Mouse (Mus musculus) embryo, embryonic 10 days (tissue): ENCODE data around the gene Gm27021.

Source experiments
- DNase-seq: peaks from one replicate; pipeline ENCODE4 v3.0.0-alpha.2; 2015; ENCODE audit warnings: low spot score

The Gm27021 gene

GRCm38 (mm10) chr8:120641245-120641644 lies 26.6 kb downstream of the Gm27021 start:
- peak; percentile 41 for DNase-seq

- peak; percentile 45 for DNase-seq
Measured at GRCm38 (mm10) chr8:120634329-120634839, 33.5 kb downstream of the Gm27021 start.

- peak; percentile 41 for DNase-seq
Measured at GRCm38 (mm10) chr8:120633665-120634271, 34.1 kb downstream of the Gm27021 start.

- peak; percentile 31 for DNase-seq
Measured at GRCm38 (mm10) chr8:120632969-120633664, 34.8 kb downstream of the Gm27021 start.

- no peak for DNase-seq
Measured at GRCm38 (mm10) chr8:120631441-120632375, 36.2 kb downstream of the Gm27021 start.

GRCm38 (mm10) chr8:120630848-120631247 lies 37.0 kb downstream of the Gm27021 start:
- no peak for DNase-seq

- DNase-seq = no peak
Measured at GRCm38 (mm10) chr8:120630031-120630430, 37.8 kb downstream of the Gm27021 start.

GRCm38 (mm10) chr8:120627298-120627697 lies 40.6 kb downstream of the Gm27021 start:
- no peak for DNase-seq

- peak; percentile 48 for DNase-seq
Measured at GRCm38 (mm10) chr8:120626461-120626860, 41.4 kb downstream of the Gm27021 start.

GRCm38 (mm10) chr8:120623608-120624007 lies 44.3 kb downstream of the Gm27021 start:
- DNase-seq = no peak

GRCm38 (mm10) chr8:120622161-120622560 lies 45.7 kb downstream of the Gm27021 start:
- DNase-seq = peak; percentile 32

- no peak for DNase-seq
Measured at GRCm38 (mm10) chr8:120620441-120620840, 47.4 kb downstream of the Gm27021 start.

GRCm38 (mm10) chr8:120619235-120620180 lies 48.4 kb downstream of the Gm27021 start:
- DNase-seq = no peak

GRCm38 (mm10) chr8:120618110-120618509 lies 49.8 kb downstream of the Gm27021 start:
- DNase-seq = peak; percentile 86

- peak; percentile 50 for DNase-seq
Measured at GRCm38 (mm10) chr8:120616663-120617626, 50.9 kb downstream of the Gm27021 start.

- DNase-seq = no peak
Measured at GRCm38 (mm10) chr8:120614491-120614890, 53.4 kb downstream of the Gm27021 start.

GRCm38 (mm10) chr8:120610824-120611223 lies 57.1 kb downstream of the Gm27021 start:
- no peak for DNase-seq

- DNase-seq = peak; percentile 83
Measured at GRCm38 (mm10) chr8:120607885-120608284, 60.0 kb downstream of the Gm27021 start.

GRCm38 (mm10) chr8:120607460-120607859 lies 60.4 kb downstream of the Gm27021 start:
- no peak for DNase-seq

GRCm38 (mm10) chr8:120602672-120603071 lies 65.2 kb downstream of the Gm27021 start:
- peak; percentile 56 for DNase-seq
